Mouse (Mus musculus) ES-Bruce4 (cell line): Measurements from ENCODE around the gene Prr18. TPM values are rescaled to one million over a fixed set of nuclear protein-coding genes. Genes with fewer than 3 reads are reported as not detected.

ENCODE experiments used
- H3K27ac ChIP-seq: 2 replicates; pipeline ENCODE4 v1.5.1; 2012; ENCODE audit warnings: low read length, inconsistent platforms; ENCODE audit not compliant: insufficient read depth
- H3K27me3 ChIP-seq: 2 replicates; pipeline ENCODE4 v1.6.1; 2012; ENCODE audit warnings: mild to moderate bottlenecking, low read length, inconsistent platforms; ENCODE audit not compliant: control insufficient read depth, poor library complexity, insufficient read depth, severe bottlenecking
- H3K36me3 ChIP-seq: 2 replicates; pipeline ENCODE4 v1.6.1; 2012; ENCODE audit warnings: inconsistent platforms, mild to moderate bottlenecking, low read length, moderate library complexity; ENCODE audit not compliant: control insufficient read depth, poor library complexity, insufficient read depth, severe bottlenecking
- H3K4me1 ChIP-seq: one replicate; pipeline ENCODE4 v1.8.1; 2011; ENCODE audit warnings: low read length; ENCODE audit not compliant: control insufficient read depth, insufficient read depth
- H3K4me3 ChIP-seq: 2 replicates; pipeline ENCODE4 v1.5.1; 2011; ENCODE audit warnings: low read depth, mild to moderate bottlenecking, low read length
- H3K9ac ChIP-seq: 2 replicates; pipeline ENCODE4 v1.6.1; 2012; ENCODE audit warnings: low read depth, mild to moderate bottlenecking, inconsistent platforms; ENCODE audit not compliant: poor library complexity, severe bottlenecking
- H3K9me3 ChIP-seq: replicated peaks from 2 replicates; pipeline ENCODE4 v1.6.1; 2012; ENCODE audit warnings: mild to moderate bottlenecking, low read length, inconsistent platforms; ENCODE audit not compliant: control insufficient read depth, poor library complexity, insufficient read depth, severe bottlenecking
- CTCF ChIP-seq: IDR thresholded peaks from one replicate; pipeline ENCODE4 v1.8.1; 2011; ENCODE audit warnings: low read depth, low read length
- EP300 ChIP-seq: IDR thresholded peaks from 2 replicates; pipeline ENCODE4 v1.6.1; 2011; ENCODE audit warnings: low read depth, low read length; ENCODE audit not compliant: insufficient read depth
- POLR2A ChIP-seq: IDR thresholded peaks from one replicate; pipeline ENCODE4 v1.8.1; 2011; ENCODE audit warnings: low read length; ENCODE audit not compliant: insufficient read depth
- polyA plus RNA-seq: library from polyadenylated mRNA; stranded (reverse); fragments of >200 nt; gene quantifications from 2 replicates; pipeline ENCODE4 v1.2.4, GENCODE M21; 2011; ENCODE audit warnings: low read depth; ENCODE audit not compliant: missing spikeins, insufficient read depth, insufficient read length

The Prr18 gene
- polyA plus RNA-seq, 1 experiment, result 0.61 TPM

- H3K27me3 ChIP-seq, result no peaks in the 10 kb centered on the region
- no peaks in the 10 kb centered on the region for H3K9me3 ChIP-seq
- H3K36me3 ChIP-seq, result no peaks in the 10 kb centered on the region
- no peaks in the 10 kb centered on the region for H3K4me1 ChIP-seq
- H3K27ac ChIP-seq, result no peak overlapping the region
- no peak overlapping the region for H3K9ac ChIP-seq
- no peak overlapping the region for H3K4me3 ChIP-seq
- TF ChIP-seq EP300 (no peak), CTCF (no peak), POLR2A (no peak)
These were observed 39.0 kb upstream of the Prr18 start for GRCm38 (mm10) chr17:8298281-8298680.

GRCm38 (mm10) chr17:8299524-8299923 is 37.7 kb upstream of the Prr18 start:
- H3K4me1 ChIP-seq, result no peaks in the 10 kb centered on the region
- no peak overlapping the region for H3K27ac ChIP-seq
- H3K4me3 ChIP-seq, result no peak overlapping the region
- no peaks in the 10 kb centered on the region for H3K36me3 ChIP-seq
- no peaks in the 10 kb centered on the region for H3K27me3 ChIP-seq
- no peak overlapping the region for H3K9ac ChIP-seq
- TF ChIP-seq POLR2A (no peak), CTCF (no peak)
- H3K9me3 ChIP-seq, result no peaks in the 10 kb centered on the region

- no peak for TF ChIP-seq CTCF
- no peak for TF ChIP-seq EP300
- no peak for TF ChIP-seq POLR2A
- no peak overlapping the region for H3K9ac ChIP-seq
- no peaks in the 10 kb centered on the region for H3K9me3 ChIP-seq
- no peak overlapping the region for H3K27ac ChIP-seq
- no peaks in the 10 kb centered on the region for H3K4me1 ChIP-seq
- no peak overlapping the region for H3K4me3 ChIP-seq
- no peaks in the 10 kb centered on the region for H3K36me3 ChIP-seq
- no peaks in the 10 kb centered on the region for H3K27me3 ChIP-seq
These were observed 35.7 kb upstream of the Prr18 start for GRCm38 (mm10) chr17:8301515-8301914.

- Histone ChIP-seq H3K27me3 (no peaks in the 10 kb centered on the region), H3K9ac (no peak overlapping the region), H3K27ac (no peak overlapping the region), H3K4me3 (no peak overlapping the region), H3K36me3 (no peaks in the 10 kb centered on the region), H3K4me1 (no peaks in the 10 kb centered on the region), H3K9me3 (no peaks in the 10 kb centered on the region)
- TF ChIP-seq CTCF, result no peak
- TF ChIP-seq POLR2A, result no peak
These were observed 34.4 kb upstream of the Prr18 start for GRCm38 (mm10) chr17:8302772-8303438.

- Histone ChIP-seq H3K27me3 (no peaks in the 10 kb centered on the region), H3K9ac (no peak overlapping the region), H3K27ac (no peak overlapping the region), H3K36me3 (no peaks in the 10 kb centered on the region), H3K4me1 (no peaks in the 10 kb centered on the region), H3K4me3 (no peak overlapping the region), H3K9me3 (no peaks in the 10 kb centered on the region)
- no peak for TF ChIP-seq POLR2A
- TF ChIP-seq CTCF, result no peak
- TF ChIP-seq EP300, result no peak
These were observed 33.6 kb upstream of the Prr18 start for GRCm38 (mm10) chr17:8303671-8304070.

- Histone ChIP-seq H3K9me3 (no peaks in the 10 kb centered on the region), H3K4me3 (no peak overlapping the region), H3K9ac (no peak overlapping the region), H3K27ac (no peak overlapping the region), H3K4me1 (no peaks in the 10 kb centered on the region), H3K27me3 (no peaks in the 10 kb centered on the region), H3K36me3 (no peaks in the 10 kb centered on the region)
- TF ChIP-seq EP300 (no peak), CTCF (peak; percentile 52)
These were observed 31.5 kb upstream of the Prr18 start for GRCm38 (mm10) chr17:8305801-8306200.
